Mouse (Mus musculus): ENCODE results near the gene Setd3. TPM values are rescaled to one million over a fixed set of nuclear protein-coding genes. Genes with fewer than 3 reads are reported as not detected.

The Setd3 gene
- total RNA-seq, 4 experiments from 2014 or later = 111 to 120 (median 117) TPM

DNA sequence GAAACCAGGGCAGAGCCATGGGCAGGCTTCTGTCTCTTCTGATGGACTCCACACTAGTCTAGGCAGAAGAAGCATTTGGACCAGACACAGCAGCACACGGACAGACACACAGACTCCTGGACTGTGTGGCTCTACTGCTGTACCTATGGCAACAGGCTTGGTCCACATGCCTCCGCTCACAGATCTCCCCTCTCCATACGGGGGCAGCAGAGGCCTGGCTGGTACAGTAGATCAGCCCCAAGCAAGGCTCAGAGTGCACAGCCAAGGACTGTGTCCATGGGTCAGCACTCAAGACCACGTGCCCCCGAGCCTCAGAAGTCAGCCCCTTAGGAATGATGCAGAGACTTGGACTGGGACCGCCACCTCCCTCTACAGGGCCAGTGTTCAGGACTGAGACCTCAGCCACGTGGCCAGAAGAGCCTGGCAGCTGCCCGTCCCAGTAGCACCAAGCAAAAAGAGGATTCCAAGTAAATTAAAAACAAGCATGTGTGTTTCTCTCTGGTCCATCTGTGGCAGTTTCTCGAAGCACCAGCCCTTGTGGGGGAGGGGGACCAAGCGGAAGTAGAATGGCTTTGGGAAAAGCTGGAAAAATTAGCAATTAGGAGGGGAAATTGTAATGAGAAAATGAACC is 100.9 kb downstream of the Setd3 start:
- DNase-seq (ENCODE audit: low spot score in 2 of 2) = no peak

DNA sequence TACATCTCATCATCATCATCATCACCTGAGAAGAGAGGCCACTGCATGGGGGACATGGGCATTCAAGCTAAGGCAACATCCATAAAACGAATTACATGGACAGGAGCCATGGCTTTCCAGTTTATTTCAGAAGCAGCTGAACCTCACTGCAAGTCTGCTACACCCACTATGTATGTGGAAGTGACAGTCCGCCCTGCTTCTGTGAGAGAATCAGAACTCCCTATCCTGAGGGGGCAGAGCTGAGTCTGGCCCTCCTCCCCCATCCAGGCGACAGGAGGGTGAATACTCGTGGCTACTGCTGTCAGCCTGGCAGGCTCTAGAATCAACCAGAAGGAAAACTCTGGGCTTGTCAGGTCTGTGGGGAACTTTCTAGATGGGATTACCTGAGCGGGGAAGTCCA is 106.2 kb downstream of the Setd3 start:
- DNase-seq (ENCODE audit: low spot score in 2 of 2) = no peak

DNA sequence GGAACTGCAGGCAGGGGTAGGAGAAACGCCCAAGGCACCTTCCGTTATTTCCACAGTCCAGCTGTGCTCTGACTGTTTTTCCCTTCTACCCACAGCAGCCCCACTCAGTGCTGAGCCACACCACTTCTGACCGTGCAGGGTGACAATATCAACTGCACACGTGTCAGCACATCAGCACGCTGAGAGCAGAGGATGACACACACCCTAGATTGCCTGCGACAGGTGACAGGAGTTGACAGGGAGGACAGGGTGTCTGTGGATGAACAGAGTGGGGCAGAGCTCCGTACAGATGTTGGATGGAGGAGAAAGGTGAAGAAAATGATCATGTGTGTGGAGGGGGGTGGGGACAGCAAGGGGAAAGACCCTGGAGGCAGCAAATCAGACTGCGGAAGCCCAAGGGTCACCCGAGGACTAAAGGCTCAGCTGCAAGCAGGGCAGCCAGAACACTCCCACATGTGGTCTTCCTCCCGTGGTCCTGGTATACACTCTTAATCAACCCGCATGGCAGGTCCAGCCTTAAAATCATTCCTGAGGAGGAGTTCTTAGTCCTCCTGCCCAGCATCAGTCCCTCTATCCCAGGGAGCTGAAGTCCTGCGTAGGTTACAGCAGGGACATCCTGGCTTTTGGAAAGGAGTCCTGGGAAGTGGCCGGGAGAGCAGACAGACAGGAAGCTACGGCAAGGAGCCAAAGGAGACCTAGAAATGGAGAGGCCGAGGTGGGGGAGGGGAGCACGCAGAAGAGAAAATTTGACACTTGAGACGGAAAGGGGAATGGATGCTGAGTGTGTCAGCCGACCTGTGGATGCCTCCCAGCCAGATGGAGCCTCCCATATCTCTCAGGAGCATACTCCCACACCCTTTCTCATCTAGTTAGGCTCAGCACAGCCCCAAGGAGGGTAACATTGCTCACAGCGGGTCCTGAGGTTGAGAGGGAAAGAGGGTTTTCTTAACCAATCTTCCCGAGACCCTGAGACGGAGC is 108.1 kb downstream of the Setd3 start:
- no peak for DNase-seq (ENCODE audit: low spot score in 2 of 2)

DNA sequence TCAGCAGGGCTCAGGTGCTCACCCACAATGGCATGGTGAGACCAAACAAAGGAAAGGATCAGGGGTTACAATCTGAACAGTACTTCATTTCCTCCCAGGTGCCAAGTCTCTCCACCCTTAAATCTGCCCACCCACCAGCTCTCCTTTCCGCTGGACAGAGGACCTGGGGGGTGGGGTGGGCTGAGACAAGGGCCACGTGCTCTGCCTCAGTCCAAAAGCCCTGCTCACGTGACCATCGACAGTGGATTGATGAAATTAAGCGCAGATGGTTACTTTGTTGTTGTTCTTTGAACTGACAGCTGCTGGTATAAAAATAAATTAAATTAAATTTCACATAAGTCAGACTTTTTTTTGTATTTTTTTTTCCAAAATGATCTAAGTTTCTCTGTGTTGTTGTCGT is 109.6 kb downstream of the Setd3 start:
- DNase-seq (ENCODE audit: low spot score in 2 of 2) = no peak

DNA sequence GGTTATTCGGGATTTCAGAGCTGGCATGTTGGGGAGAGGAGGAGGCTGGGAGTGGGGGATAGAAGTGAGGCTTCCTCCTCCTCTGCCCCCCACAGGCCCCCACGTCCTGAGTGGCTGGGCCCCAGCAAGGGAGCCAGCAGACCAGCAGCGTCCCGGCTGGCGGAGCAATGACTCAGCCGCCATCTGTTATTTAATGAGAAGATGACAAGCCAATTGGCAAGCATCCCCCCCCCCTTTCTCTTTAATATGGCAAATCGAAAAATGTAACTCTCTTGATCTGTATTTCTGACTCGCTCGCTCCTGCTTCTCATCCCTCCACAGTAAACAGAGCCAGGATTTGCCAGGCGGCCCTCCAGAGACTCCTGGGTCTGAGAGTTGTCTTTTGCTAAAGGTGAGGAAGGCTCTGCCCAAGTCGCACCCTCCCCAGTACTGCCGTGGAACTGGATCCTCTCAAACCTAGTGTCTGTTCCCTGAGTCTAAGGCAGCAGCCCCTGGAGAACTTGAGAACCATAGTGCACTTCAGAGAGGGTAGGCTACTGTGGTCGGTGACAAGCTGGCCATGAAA is 111.2 kb downstream of the Setd3 start:
- DNase-seq (ENCODE audit: low spot score in 2 of 2) = no peak

DNA sequence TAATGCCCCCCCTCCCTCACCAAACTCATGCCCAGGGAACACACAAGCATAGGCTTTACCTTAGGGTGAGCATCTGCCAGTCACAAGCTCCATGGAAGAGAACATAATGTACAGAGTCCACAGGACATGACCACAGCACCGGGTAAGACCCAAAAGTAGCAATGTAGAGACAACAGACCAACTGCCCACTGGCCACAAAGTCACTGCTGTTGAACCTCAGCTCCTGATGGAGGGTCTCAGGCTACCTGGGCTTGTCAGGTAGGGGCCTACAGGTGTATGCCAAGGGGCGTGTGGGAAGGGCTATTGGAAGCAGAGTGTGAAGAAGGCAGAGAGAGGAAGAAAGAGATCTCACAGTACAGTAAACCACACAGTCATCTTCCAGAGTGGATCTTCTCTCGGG is 111.9 kb downstream of the Setd3 start:
- DNase-seq (ENCODE audit: low spot score in 2 of 2) = no peak

DNA sequence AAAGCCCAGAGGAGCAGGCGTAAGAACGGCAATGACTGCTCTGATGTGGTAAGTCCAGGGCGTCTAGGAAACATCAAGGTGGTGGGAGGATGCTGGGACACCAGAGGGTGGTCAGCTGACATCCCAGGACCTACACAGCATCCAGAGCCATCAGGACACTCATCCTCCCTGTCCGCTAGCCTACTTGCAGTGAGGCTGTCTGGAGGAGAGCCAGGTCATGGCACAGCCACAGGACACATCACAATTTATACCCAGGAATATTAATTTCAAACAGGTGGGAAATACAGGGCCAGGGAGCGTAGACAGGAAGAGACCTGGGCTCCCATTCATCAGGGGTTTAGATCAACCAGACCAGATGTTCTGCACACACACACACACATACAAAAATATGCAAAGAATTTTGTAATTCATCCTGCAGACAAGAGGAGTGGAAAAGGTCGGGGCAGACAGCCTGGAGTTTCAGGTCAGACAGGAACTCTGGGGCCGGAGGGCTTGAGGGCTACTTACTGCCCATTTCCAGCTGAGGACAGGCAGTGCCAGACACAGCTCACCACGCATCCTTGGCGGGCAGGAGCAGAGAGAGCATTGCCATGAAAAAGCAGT is 114.6 kb downstream of the Setd3 start:
- DNase-seq (ENCODE audit: low spot score in 2 of 2) = no peak

DNA sequence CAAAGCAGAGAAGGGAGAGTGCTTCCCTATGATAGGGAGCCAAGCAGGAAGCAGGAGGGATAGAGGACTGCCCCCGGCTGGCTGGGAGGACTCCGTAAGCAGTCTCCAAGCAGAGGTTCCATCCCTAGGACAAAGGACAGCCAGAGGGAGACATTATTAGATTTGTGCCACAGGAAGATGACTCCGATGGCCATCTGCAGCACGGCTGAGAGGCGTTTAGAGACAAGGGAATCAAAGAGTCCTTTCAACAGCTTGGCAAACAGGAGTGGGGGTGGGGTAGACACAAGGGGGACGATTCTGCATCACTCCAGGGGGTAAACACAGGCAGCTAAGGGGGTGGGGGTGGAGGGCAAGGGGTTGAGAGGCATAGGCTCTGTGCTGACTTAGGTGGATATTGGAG is 115.1 kb downstream of the Setd3 start:
- no peak for DNase-seq (ENCODE audit: low spot score in 2 of 2)

DNA sequence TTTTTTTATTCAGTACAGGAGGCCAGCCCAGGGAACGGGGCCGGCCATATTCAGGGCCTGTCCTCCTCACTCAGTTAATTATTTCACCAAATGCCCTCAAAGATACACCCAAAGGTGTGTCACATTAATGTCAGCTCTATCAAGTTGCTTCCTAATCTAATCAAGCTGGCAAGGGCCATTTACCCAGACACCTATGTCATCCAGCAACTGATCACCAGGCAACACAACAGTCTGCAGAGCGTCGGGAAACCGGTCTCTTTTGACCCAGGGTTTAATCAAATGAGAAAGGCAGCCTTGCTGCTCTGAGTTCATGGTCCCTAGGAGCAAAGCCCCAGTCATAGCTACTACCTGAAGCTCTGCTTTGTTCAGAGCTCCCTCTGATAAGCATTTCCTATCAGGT is 117.0 kb downstream of the Setd3 start:
- no peak for DNase-seq (ENCODE audit: low spot score in 2 of 2)

DNA sequence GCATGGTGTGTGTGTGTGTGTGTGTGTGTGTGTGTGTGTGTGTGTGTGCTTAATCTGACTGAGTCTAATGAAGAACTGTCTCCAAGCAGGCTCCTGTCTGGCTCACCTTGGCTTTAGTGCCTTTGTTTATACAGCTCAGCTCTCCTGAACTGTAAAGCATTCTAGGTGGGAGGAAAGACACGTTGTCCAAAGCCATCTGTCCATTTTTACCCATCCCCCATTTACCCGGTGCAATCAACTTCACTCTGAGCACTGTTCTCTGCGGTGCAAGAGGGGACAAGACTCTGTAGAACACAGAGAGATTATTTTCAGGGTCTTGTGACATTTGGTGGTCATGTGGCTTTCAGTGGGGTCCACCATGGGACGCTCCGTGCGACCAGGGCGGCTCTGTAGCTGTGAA is 117.5 kb downstream of the Setd3 start:
- no peak for DNase-seq (ENCODE audit: low spot score in 2 of 2)

Other genes with a start within 250 kb of the Setd3 start
- under 1 TPM in 1 of 4 experiments, not detected in 3; 0.02 TPM for gene Bcl11b, start 175.7 kb downstream of the Setd3 start, total RNA-seq (2022)
- gene Ccnk, start 265 bp upstream of the Setd3 start, total RNA-seq (2022) = 100 to 1,000 TPM; 133 to 150 (median 139) TPM
- 10 to 100 TPM; 41.1 to 49.4 (median 43.5) TPM for gene Ccdc85c, start 96.1 kb upstream of the Setd3 start, total RNA-seq (2022)
- under 1 TPM; 0.44 to 0.74 (median 0.69) TPM for gene Hhipl1, start 127.0 kb upstream of the Setd3 start, total RNA-seq (2022)
- gene Cyp46a1, start 155.1 kb upstream of the Setd3 start, total RNA-seq (2022) = under 1 TPM; 0.13 to 0.44 (median 0.19) TPM
- gene Eml1, start 191.6 kb upstream of the Setd3 start, total RNA-seq (2022) = 100 to 1,000 TPM in 3 of 4 experiments, 10 to 100 TPM in 1; 92.6 to 123 (median 118) TPM

Data from gastrocnemius, adult 8-10 months (tissue).